Mouse (Mus musculus) stomach, embryonic 14.5 days (tissue): ENCODE data around the gene Fam76a. TPM values are rescaled to one million over a fixed set of nuclear protein-coding genes. Genes with fewer than 3 reads are reported as not detected.

ENCODE experiments used
- ATAC-seq: fragments of 200-750 bp; cut with Nextera tagmentation; 2 replicates; pipeline ENCODE4 v1.8.0; 2017; ENCODE audit warnings: low read depth, moderate TSS enrichment; ENCODE audit not compliant: insufficient number of reproducible peaks, insufficient read depth, low FRiP score
- H3K27ac ChIP-seq: fragments of 300-500 bp; sonication (generic); 2 replicates; pipeline ENCODE4 v1.5.1; 2014; ENCODE audit warnings: mild to moderate bottlenecking, low read length, moderate library complexity, mixed read lengths
- H3K27me3 ChIP-seq: fragments of 300-500 bp; sonication (generic); 2 replicates; pipeline ENCODE4 v1.6.1; 2014; ENCODE audit warnings: low read length, control low read depth, mixed read lengths; ENCODE audit not compliant: control insufficient read depth, insufficient read depth
- H3K36me3 ChIP-seq: fragments of 300-500 bp; sonication (generic); 2 replicates; pipeline ENCODE4 v1.6.1; 2014; ENCODE audit warnings: mild to moderate bottlenecking, control low read depth, low read length, moderate library complexity, mixed read lengths; ENCODE audit not compliant: control insufficient read depth, insufficient read depth
- H3K4me1 ChIP-seq: fragments of 300-500 bp; sonication (generic); 2 replicates; pipeline ENCODE4 v1.6.1; 2014; ENCODE audit warnings: low read length, control low read depth, mixed read lengths; ENCODE audit not compliant: control insufficient read depth, insufficient read depth
- H3K4me2 ChIP-seq: fragments of 300-500 bp; sonication (generic); replicated peaks from 2 replicates; pipeline ENCODE4 v1.6.1; 2014; ENCODE audit warnings: low read depth, low read length, control low read depth
- H3K4me3 ChIP-seq: fragments of 300-500 bp; sonication (generic); 2 replicates; pipeline ENCODE4 v1.5.1; 2014; ENCODE audit warnings: low read depth, low read length, control low read depth
- H3K9ac ChIP-seq: fragments of 300-500 bp; sonication (generic); replicated peaks from 2 replicates; pipeline ENCODE4 v1.6.1; 2014; ENCODE audit warnings: low read depth, mild to moderate bottlenecking, control low read depth, low read length, moderate library complexity, mixed read lengths
- H3K9me3 ChIP-seq: fragments of 300-500 bp; sonication (generic); 2 replicates; pipeline ENCODE4 v1.6.1; 2016; ENCODE audit warnings: low read depth, low read length, control low read depth; ENCODE audit not compliant: control insufficient read depth
- WGBS: fragments of 180-500 bp; shearing (Covaris S2); extraction: QIAGEN DNeasy Blood & Tissue Kit; methylation state at CpG from one replicate; pipeline ENCODE4 v1.1.7; 2014; 5-methylcytosine and 5-hydroxymethylcytosine counted together
- polyA plus RNA-seq: library from polyadenylated mRNA; unstranded; fragments of >200 nt; fragmentation: Nextera tagmentation; extraction: Ambion mirVana; gene quantifications from 2 replicates; pipeline ENCODE4 v1.2.1, GENCODE M21; 2014

Fam76a gene
- polyA plus RNA-seq, 1 experiment from 2014 or later, result 47.0 TPM

DNA sequence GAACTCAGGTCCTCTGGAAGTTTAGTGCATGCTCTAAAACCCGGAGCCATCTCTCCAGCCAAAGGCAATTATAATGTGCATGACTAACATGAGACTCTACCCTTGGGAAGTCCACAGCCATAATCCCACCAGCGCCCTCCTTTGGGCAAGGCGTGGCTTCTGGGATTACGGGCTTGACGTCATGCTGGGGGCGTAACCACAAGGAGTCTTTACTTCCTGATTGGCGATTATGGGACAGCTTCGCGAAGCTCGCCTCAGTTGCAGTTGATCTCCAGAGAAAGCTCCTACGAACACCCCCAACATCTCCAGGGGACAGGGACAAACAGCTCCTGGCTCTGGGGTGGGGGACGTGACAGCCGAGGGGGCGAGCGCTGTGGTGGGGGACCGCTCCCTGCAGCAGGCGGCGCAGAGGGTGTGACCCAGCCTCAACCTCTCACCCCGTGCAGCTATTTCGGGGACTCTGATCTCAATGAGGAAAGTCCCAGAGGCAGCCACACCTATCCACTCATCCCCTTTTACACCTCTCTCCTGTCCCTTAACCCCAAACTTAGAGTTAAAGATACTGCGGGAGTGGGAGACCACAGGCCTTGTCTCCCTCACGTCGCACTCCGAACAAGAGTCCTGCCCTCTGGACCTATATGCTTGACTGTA, 27.6 kb upstream of the Fam76a start:
- no peak overlapping the region for H3K9ac ChIP-seq
- no peak for ATAC-seq
- H3K4me1 ChIP-seq, result peaks cover 10% of the 10 kb centered on the region
- H3K27me3 ChIP-seq, result no peaks in the 10 kb centered on the region
- no peaks in the 10 kb centered on the region for H3K36me3 ChIP-seq
- H3K9me3 ChIP-seq, result no peaks in the 10 kb centered on the region
- peak overlapping the region; percentile 17; the same call in 1 of the 2 replicates for H3K4me2 ChIP-seq
- 32% methylated on average over 24 of the region's 24 CpGs for WGBS
- no peak overlapping the region for H3K27ac ChIP-seq
- peak overlapping the region; percentile 2; the same call in 1 of the 2 replicates for H3K4me3 ChIP-seq

- Histone ChIP-seq H3K4me2 (peak overlapping the region; percentile 44), H3K9me3 (no peaks in the 10 kb centered on the region), H3K27me3 (no peaks in the 10 kb centered on the region), H3K9ac (0 out of 2 replicates have a peak overlapping the region, but pooled peaks have one; percentile 2), H3K27ac (peak overlapping the region; percentile 87), H3K4me1 (peaks cover 10% of the 10 kb centered on the region), H3K36me3 (no peaks in the 10 kb centered on the region), H3K4me3 (peak overlapping the region; percentile 7; the same call in 1 of the 2 replicates)
- WGBS, result 11% methylated on average over 27 of the region's 27 CpGs
- peak; percentile 42; the same call in 1 of the 2 replicates for ATAC-seq
Observed at GRCm38 (mm10) chr4:132946047-132947001, 24.0 kb upstream of the Fam76a start.

- peak; percentile 78 for ATAC-seq
- H3K9ac ChIP-seq, result no peak overlapping the region
Observed at GRCm38 (mm10) chr4:132945261-132946046, 23.1 kb upstream of the Fam76a start.

GRCm38 (mm10) chr4:132944776-132945175, 22.4 kb upstream of the Fam76a start:
- Histone ChIP-seq H3K36me3 (no peaks in the 10 kb centered on the region), H3K4me1 (peaks cover 7% of the 10 kb centered on the region), H3K27me3 (no peaks in the 10 kb centered on the region), H3K9ac (no peak overlapping the region), H3K4me3 (no peak overlapping the region), H3K9me3 (no peaks in the 10 kb centered on the region), H3K27ac (no peak overlapping the region), H3K4me2 (no peak overlapping the region)
- 81% methylated on average over 4 of the region's 4 CpGs for WGBS
- no peak for ATAC-seq

More at GRCm38 (mm10) chr4:132945261-132946046, 23.1 kb upstream of the Fam76a start:
- H3K27ac ChIP-seq, result peak overlapping the region; percentile 87
- whole genome bisulfite sequencing, result 7% methylated on average over 15 of the region's 15 CpGs
- peak overlapping the region; percentile 7; the same call in 1 of the 2 replicates for H3K4me3 ChIP-seq
- H3K27me3 ChIP-seq, result no peaks in the 10 kb centered on the region
- peaks cover 10% of the 10 kb centered on the region for H3K4me1 ChIP-seq
- peak overlapping the region; percentile 44 for H3K4me2 ChIP-seq
- H3K36me3 ChIP-seq, result no peaks in the 10 kb centered on the region
- H3K9me3 ChIP-seq, result no peaks in the 10 kb centered on the region

GRCm38 (mm10) chr4:132944106-132944505, 21.7 kb upstream of the Fam76a start:
- Histone ChIP-seq H3K4me2 (no peak overlapping the region), H3K9ac (no peak overlapping the region)
- WGBS, result 66% methylated on average over 12 of the region's 12 CpGs

DNA sequence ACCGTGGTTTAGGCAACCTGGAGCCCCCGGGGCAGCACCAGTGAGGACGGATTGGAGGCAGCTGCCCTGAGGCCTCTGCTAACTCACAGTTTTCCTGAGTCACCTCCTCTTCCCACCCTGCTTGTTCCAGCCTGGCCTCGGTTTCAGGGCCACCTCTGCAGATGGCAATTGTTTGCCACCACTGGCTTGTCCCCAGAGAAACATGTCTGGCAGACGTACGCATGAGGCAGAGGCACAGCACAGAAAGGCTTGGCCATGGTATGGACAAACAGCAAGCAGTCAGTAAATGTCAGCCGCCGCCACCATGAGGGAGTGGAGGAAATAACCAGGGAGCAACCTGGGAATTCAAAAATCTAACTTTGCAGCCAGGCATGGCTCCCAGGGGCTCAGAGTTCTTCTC, 20.7 kb upstream of the Fam76a start:
- Histone ChIP-seq H3K9ac (no peak overlapping the region), H3K27ac (no peak overlapping the region), H3K4me1 (peaks cover 7% of the 10 kb centered on the region), H3K9me3 (no peaks in the 10 kb centered on the region), H3K4me2 (no peak overlapping the region), H3K27me3 (no peaks in the 10 kb centered on the region), H3K4me3 (no peak overlapping the region), H3K36me3 (no peaks in the 10 kb centered on the region)
- ATAC-seq, result no peak
- 67% methylated on average over 8 of the region's 8 CpGs for WGBS

More at GRCm38 (mm10) chr4:132944106-132944505, 21.7 kb upstream of the Fam76a start:
- Histone ChIP-seq H3K9me3 (no peaks in the 10 kb centered on the region), H3K27ac (no peak overlapping the region), H3K36me3 (no peaks in the 10 kb centered on the region), H3K27me3 (no peaks in the 10 kb centered on the region), H3K4me1 (peaks cover 7% of the 10 kb centered on the region), H3K4me3 (no peak overlapping the region)
- ATAC-seq, result no peak

GRCm38 (mm10) chr4:132941012-132941729, 18.8 kb upstream of the Fam76a start:
- Histone ChIP-seq H3K9ac (no peak overlapping the region), H3K36me3 (no peaks in the 10 kb centered on the region), H3K27ac (no peak overlapping the region), H3K4me3 (no peak overlapping the region), H3K4me2 (no peak overlapping the region), H3K9me3 (no peaks in the 10 kb centered on the region), H3K27me3 (no peaks in the 10 kb centered on the region), H3K4me1 (no peaks in the 10 kb centered on the region; the same call in 1 of the 2 replicates)
- WGBS, result 51% methylated on average over 23 of the region's 23 CpGs
- 0 out of 2 replicates have a peak, but pooled peaks have one; percentile 34 for ATAC-seq
